Mouse (Mus musculus): ENCODE results near the gene Rnf10.
"Not testable (repeated sequence)": the region's sequence is repeated elsewhere in the genome, so short reads cannot be mapped to it uniquely, and the experiment has no call there.

Gene Rnf10

GRCm38 (mm10) chr5:115272812-115273548 is at the start of gene Rnf10:
TSS of gene Rnf10 (minus strand) at chr5:115272898.
- DNase-seq (ENCODE audit: low spot score in 2 of 2) = peak; percentile 96

GRCm38 (mm10) chr5:115319004-115319940 is 46.6 kb upstream of the Rnf10 start:
- DNase-seq (ENCODE audit: low spot score in 2 of 2) = peak; percentile 76 to 79

- DNase-seq (ENCODE audit: low spot score in 2 of 2) = no peak
Observed at GRCm38 (mm10) chr5:115317645-115318328, 45.1 kb upstream of the Rnf10 start.

GRCm38 (mm10) chr5:115316968-115317644 is 44.4 kb upstream of the Rnf10 start:
- DNase-seq (ENCODE audit: low spot score in 2 of 2) = no peak

GRCm38 (mm10) chr5:115313668-115313943 is 40.9 kb upstream of the Rnf10 start:
- no peak for DNase-seq (ENCODE audit: low spot score in 2 of 2)

- DNase-seq (ENCODE audit: low spot score in 2 of 2) = no peak
Observed at GRCm38 (mm10) chr5:115312816-115313667, 40.3 kb upstream of the Rnf10 start.

DNA sequence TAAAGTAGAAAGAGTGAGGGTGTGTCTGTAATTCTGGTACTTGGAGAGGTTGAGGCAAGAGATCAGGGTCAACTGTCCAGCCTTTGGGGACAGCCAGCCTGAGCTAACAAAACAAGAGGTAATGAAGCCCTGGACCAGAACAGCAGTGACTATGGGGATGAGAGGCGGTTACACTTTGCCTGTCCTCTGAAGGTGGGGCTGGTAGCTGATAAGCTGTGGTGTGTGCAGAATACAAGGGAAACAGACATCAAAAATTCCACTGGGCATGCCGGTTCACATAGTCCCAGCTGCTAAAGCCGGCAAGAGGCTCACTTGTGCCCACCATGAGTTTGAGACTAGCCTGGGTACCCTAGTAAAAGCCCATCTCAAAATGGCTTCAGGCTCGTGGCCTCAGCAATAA is 39.7 kb upstream of the Rnf10 start:
- DNase-seq (ENCODE audit: low spot score in 2 of 2) = no peak

DNA sequence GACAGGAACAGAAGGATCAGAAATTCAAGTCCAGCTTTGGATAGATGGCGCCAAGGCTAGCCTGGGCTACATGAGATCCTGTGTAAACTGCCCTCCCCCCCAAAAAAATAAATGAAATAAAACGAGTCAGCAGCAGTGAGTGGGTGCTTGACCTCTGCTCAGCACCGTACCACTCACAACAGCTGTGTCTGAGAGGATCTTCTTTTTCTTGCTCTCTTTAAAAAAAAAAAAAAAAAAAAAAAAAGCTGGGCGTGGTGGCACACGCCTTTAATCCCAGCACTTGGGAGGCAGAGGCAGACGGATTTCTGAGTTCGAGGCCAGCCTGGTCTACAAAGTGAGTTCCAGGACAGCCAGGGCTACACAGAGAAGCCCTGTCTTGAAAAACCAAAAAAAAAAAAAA is 29.5 kb upstream of the Rnf10 start:
- DNase-seq (ENCODE audit: low spot score in 2 of 2) = not testable (repeated sequence)

GRCm38 (mm10) chr5:115301615-115302014 is 28.9 kb upstream of the Rnf10 start:
- DNase-seq (ENCODE audit: low spot score in 2 of 2) = no peak

DNA sequence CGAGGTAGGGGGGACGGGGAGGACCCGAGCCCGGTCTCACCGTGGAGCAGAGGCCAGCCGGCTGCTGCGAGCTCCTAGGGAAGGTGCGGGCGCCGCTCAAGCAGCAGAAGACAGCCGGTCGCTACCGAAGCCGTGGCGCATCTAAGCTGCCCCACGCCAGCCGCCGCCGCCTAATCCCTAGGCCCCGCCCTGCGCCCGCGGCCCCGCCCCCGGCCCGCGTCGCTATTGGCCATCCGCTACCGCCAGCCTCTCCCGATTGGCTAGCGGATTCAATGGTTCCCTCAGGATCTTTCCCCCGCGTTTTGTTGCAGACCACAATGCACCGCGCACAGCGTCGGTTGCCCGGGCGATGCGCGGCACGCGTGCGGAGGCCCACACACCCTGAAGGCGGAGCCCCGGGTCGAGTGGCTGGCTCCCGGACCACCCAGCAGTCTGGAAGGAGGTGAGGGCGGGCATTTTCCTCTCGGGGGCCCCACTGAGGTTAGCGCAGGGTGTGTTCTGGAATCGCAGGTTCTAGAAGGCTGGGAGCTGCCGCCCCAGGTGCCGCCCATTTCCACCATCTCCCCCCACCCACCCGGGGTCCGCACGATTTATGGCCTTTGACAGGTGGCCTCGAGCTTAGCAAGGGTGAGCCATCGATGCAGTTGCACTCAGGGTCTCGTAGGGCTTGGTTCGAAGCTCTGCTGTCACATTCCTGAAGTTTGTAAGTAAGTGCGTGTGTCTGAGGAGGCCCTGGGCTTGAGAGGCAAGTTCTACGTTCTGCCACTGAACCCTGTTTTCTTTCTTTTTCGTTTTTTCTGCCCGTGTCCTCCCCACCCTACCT is 28.3 kb upstream of the Rnf10 start, which contains the start of gene Dynll1:
TSS of gene Dynll1 (minus strand) at position 208 of the 823 bp plus-strand sequence.
- DNase-seq (ENCODE audit: low spot score in 2 of 2) = peak; percentile 99 to 100

GRCm38 (mm10) chr5:115300035-115300744 is 27.5 kb upstream of the Rnf10 start:
- peak; percentile 56 to 65 for DNase-seq (ENCODE audit: low spot score in 2 of 2)

- DNase-seq (ENCODE audit: low spot score in 2 of 2) = no peak
Observed at GRCm38 (mm10) chr5:115296347-115296746, 23.6 kb upstream of the Rnf10 start.

- no peak for DNase-seq (ENCODE audit: low spot score in 2 of 2)
Observed at GRCm38 (mm10) chr5:115294173-115294572, 21.5 kb upstream of the Rnf10 start.

DNA sequence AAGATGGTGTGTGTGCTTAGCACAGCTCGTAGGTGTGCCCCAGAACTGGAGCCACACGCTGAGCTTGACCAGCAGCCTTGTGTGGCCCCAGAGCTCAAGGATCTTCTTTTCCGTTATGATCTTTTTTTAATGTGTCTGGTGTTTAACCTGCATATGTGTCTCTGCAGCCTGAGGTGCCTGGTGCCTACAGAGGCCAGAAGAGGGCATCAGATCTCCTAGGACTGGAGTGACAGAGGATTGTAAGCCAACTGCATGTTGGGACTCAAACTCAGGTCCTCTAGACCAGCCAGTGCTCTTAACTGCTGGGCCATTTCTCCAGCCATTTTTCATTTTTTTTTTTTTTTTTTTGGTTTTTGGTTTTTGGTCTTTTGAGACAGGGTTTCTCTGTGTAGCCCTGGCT is 12.0 kb upstream of the Rnf10 start:
- no peak for DNase-seq (ENCODE audit: low spot score in 2 of 2)

- no peak for DNase-seq (ENCODE audit: low spot score in 2 of 2)
Observed at GRCm38 (mm10) chr5:115280050-115280687, 7.5 kb upstream of the Rnf10 start.

GRCm38 (mm10) chr5:115279226-115280049 is 6.7 kb upstream of the Rnf10 start, which contains the start of gene Coq5:
TSS of gene Coq5 (plus strand) at chr5:115279666.
- peak; percentile 81 to 84 for DNase-seq (ENCODE audit: low spot score in 2 of 2)

- DNase-seq (ENCODE audit: low spot score in 2 of 2) = no peak
Observed at GRCm38 (mm10) chr5:115278785-115279184, 6.1 kb upstream of the Rnf10 start.

DNA sequence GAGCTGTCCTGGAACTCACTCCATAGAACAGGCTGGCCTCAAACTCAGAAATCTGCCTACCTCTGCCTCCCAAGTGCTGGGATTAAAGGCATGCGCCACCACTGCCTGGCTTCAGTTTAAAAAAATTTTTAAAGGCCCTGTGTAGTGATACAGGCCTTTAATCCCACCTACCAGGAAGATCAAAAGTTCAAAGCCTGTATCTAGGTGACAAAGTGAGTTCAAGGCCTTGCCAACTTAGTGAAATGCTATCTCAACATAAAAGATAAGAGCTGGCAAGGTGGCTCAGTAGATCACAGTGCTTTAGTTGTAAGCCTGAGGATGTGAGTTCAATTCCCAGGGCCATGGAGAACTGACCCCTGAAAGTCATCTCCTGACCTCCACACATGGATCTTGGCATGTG is 5.4 kb upstream of the Rnf10 start:
- no peak for DNase-seq (ENCODE audit: low spot score in 2 of 2)
